Comparison of ENCODE assay signal across 21 mouse cellular contexts in the genomic region with DNA sequence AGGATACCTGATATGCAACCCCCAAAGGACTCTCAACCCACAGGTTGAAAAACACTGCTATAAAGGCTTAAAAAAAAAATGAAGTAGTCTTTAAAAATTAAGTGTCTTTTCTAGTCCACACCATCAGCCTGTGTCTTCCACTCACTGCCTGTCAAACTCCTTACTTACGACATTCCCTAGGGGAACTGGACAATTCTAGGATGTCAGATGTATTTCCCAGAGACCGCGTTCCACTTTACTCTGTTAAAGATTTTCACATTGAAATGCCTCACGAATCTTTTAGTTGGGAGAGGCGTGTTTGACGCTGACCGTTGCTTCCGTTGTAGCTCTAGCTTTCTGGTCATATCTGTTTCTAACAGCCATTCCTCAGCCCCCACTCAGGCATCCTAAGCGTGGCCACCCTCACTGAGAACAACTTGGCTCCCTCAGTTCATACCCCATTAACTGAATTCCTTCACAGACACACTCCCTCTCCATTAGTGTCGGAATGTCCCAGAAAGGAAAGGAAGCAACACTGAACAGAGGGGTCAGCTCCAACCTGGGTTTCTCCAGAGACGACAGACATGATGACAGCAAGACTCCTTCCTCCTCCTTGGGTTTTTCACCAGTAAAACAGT.
DNase-seq lines count a peak whose midpoint lies in the region; ATAC-seq and TF ChIP-seq lines count a peak whose summit lies in the region.
"Had no signal": no experiment of that assay in that cellular context is flagged by ENCODE, and none has a peak within 500 bp of the region (broad histone marks: within the 10 kb centered on the region; RNA-seq: fewer than 3 reads in every experiment).

No protein-coding gene starts in this region.

- no peaks in the 10 kb centered on the region for H3K36me3 ChIP-seq in heart, embryonic 11.5 days (ENCODE audit: control insufficient read depth, insufficient read depth, low read length)
- H3K36me3 ChIP-seq in liver, embryonic 12.5 days, result no peaks in the 10 kb centered on the region
- H3K36me3 ChIP-seq: embryonic facial prominence, embryonic 15.5 days; forebrain, embryonic 15.5 days; heart, embryonic 10.5 days; hindbrain, embryonic 12.5 days had no signal

- H3K27ac ChIP-seq in heart, embryonic 11.5 days (ENCODE audit: low read depth, low read length), result no peak overlapping the region
- no peak overlapping the region for H3K27ac ChIP-seq in liver, embryonic 12.5 days
- H3K27ac ChIP-seq: embryonic facial prominence, embryonic 15.5 days; forebrain, embryonic 15.5 days; heart, embryonic 10.5 days; hindbrain, embryonic 12.5 days had no signal

- DNase-seq in heart, adult 11 months, result no peak
- DNase-seq in lung, adult 18-20 months, result peak; percentile 35 to 61
- no peak for DNase-seq in lung, adult 2 months
- peak; percentile 88 for DNase-seq in lung, postnatal 10 days
- peak; percentile 65 to 83 for DNase-seq in lung, postnatal 4 days
- DNase-seq: adrenal gland, postnatal 36 days; cerebellum, adult 11 months; cerebellum, adult 8-10 months; cerebellum, postnatal 14 days; embryo, embryonic 11 days; gastrocnemius, postnatal 14 days; heart, postnatal 4 days had no signal

- no peak overlapping the region for H3K4me2 ChIP-seq in heart, embryonic 11.5 days
- H3K4me2 ChIP-seq in liver, embryonic 12.5 days, result no peak overlapping the region
- H3K4me2 ChIP-seq: embryonic facial prominence, embryonic 15.5 days; forebrain, embryonic 15.5 days; hindbrain, embryonic 12.5 days had no signal

- 0 out of 2 replicates have a peak, but pooled peaks have one; percentile 10 for ATAC-seq in heart, embryonic 11.5 days (replicated peaks; ENCODE audit: insufficient number of reproducible peaks, low FRiP score, low TSS enrichment)
- ATAC-seq in activated CD4-positive, CD25-positive, alpha-beta regulatory T cell, adult 4 months, result no peak
- ATAC-seq in liver, embryonic 12.5 days, result no peak
- ATAC-seq: forebrain, embryonic 15.5 days; hindbrain, embryonic 16.5 days had no signal

- WGBS in heart, embryonic 11.5 days (ENCODE audit: insufficient replicate concordance), result 51% methylated on average over 11 of the region's 11 CpGs
- WGBS in lung, adult 2 months, result 59% methylated on average over 11 of the region's 11 CpGs
- WGBS in liver, embryonic 12.5 days (ENCODE audit: insufficient replicate concordance), result 62% methylated on average over 11 of the region's 11 CpGs

- no peaks in the 10 kb centered on the region for H3K27me3 ChIP-seq in heart, embryonic 11.5 days (ENCODE audit: control insufficient read depth, insufficient read depth, low read length)
- H3K27me3 ChIP-seq in liver, embryonic 12.5 days (replicated peaks), result no peaks in the 10 kb centered on the region
- H3K27me3 ChIP-seq: embryonic facial prominence, embryonic 15.5 days; forebrain, embryonic 15.5 days; hindbrain, embryonic 12.5 days had no signal

- no peaks in the 10 kb centered on the region; the same call in 1 of the 2 replicates for H3K4me1 ChIP-seq in heart, embryonic 11.5 days (ENCODE audit: control insufficient read depth, insufficient read depth, low read length)
- H3K4me1 ChIP-seq in lung, adult 2 months (ENCODE audit: control insufficient read depth, insufficient read depth, low read length), result no peaks in the 10 kb centered on the region; the same call in 1 of the 2 replicates
- no peaks in the 10 kb centered on the region for H3K4me1 ChIP-seq in liver, embryonic 12.5 days
- H3K4me1 ChIP-seq: embryonic facial prominence, embryonic 15.5 days; forebrain, embryonic 15.5 days; heart, embryonic 10.5 days; hindbrain, embryonic 12.5 days had no signal

- TF ChIP-seq POLR2A in lung, adult 2 months (IDR thresholded peaks at IDR 0.05; ENCODE audit: borderline replicate concordance, extremely low read depth, low read depth, low read length), result no peak

- no peak overlapping the region for H3K4me3 ChIP-seq in heart, embryonic 11.5 days (ENCODE audit: low read depth, low read length)
- H3K4me3 ChIP-seq in lung, adult 2 months (replicated peaks; ENCODE audit: extremely low read depth, low read depth, low read length), result no peak overlapping the region
- H3K4me3 ChIP-seq in liver, embryonic 12.5 days, result no peak overlapping the region
- H3K4me3 ChIP-seq: embryonic facial prominence, embryonic 15.5 days; erythroblast, embryonic 14.5 days; forebrain, embryonic 15.5 days; heart, embryonic 10.5 days; hindbrain, embryonic 12.5 days had no signal

- H3K9ac ChIP-seq in heart, embryonic 11.5 days (ENCODE audit: low read depth, low read length), result no peak overlapping the region
- no peak overlapping the region for H3K9ac ChIP-seq in liver, embryonic 12.5 days
- H3K9ac ChIP-seq: embryonic facial prominence, embryonic 15.5 days; forebrain, embryonic 15.5 days; hindbrain, embryonic 12.5 days had no signal

- H3K9me3 ChIP-seq in heart, embryonic 11.5 days (replicated peaks; ENCODE audit: control insufficient read depth, low read length), result peaks cover 3% of the 10 kb centered on the region; the same call in 1 of the 2 replicates
- H3K9me3 ChIP-seq in liver, embryonic 12.5 days (replicated peaks), result peaks cover 4% of the 10 kb centered on the region; the same call in 1 of the 2 replicates
- H3K9me3 ChIP-seq: embryonic facial prominence, embryonic 15.5 days; forebrain, embryonic 15.5 days; heart, embryonic 10.5 days; hindbrain, embryonic 12.5 days had no signal

- TF ChIP-seq CTCF in lung, adult 2 months (IDR thresholded peaks at IDR 0.05; ENCODE audit: insufficient read depth, low read length), result no peak

Comparison
In these comparisons a context has a peak if more than half of its experiments do, and no peak if none do; other contexts are left out.
1. DNase-seq: peak in lung, adult 18-20 months (2 of 2), lung, postnatal 10 days (single experiment) and lung, postnatal 4 days (2 of 2); none in heart, adult 11 months (single experiment) and lung, adult 2 months (single experiment).